Mouse (Mus musculus) E14TG2a.4 (cell line): ENCODE results near the gene Hfe2.
A peak's percentile ranks its signal among the peaks of the same experiment; 100 is the strongest.

Source experiments
- H3K27me3 ChIP-seq: 2 replicates; pipeline ENCODE4 v1.6.1; 2014; ENCODE audit warnings: low read length, control low read depth; ENCODE audit not compliant: insufficient read depth
- H3K36me3 ChIP-seq: 2 replicates; pipeline ENCODE4 v1.6.1; 2014; ENCODE audit warnings: low read length, control low read depth; ENCODE audit not compliant: insufficient read depth
- H3K4me1 ChIP-seq: replicated peaks from 2 replicates; pipeline ENCODE4 v1.6.1; 2014; ENCODE audit warnings: low read depth, low read length, control low read depth
- H3K4me3 ChIP-seq: replicated peaks from 2 replicates; pipeline ENCODE4 v1.5.1; 2014; ENCODE audit warnings: mild to moderate bottlenecking, low read length
- H3K9me3 ChIP-seq: 2 replicates; pipeline ENCODE4 v1.6.1; 2014; ENCODE audit warnings: low read length, control low read depth
- CTCF ChIP-seq: conservative IDR thresholded peaks from 2 replicates; pipeline ENCODE4 v1.5.1; 2014; ENCODE audit warnings: low read length
- NANOG ChIP-seq: IDR thresholded peaks from 2 replicates; pipeline ENCODE4 v1.6.1; 2014; ENCODE audit warnings: borderline replicate concordance, low read length, mixed read lengths
- POU5F1 ChIP-seq: IDR thresholded peaks from 2 replicates; pipeline ENCODE4 v1.6.1; 2014; ENCODE audit warnings: low read length, borderline replicate concordance

Gene Hfe2

GRCm38 (mm10) chr3:96557694-96558093 lies 32.7 kb downstream of the Hfe2 start, which contains the start of gene Txnip:
TSS of gene Txnip (plus strand) at chr3:96557957.
- Histone ChIP-seq H3K9me3 (no peaks in the 10 kb centered on the region), H3K4me3 (peak within 1 kb of the TSS; percentile 93), H3K27me3 (no peaks in the 10 kb centered on the region), H3K36me3 (peaks cover 35% of the 10 kb centered on the region), H3K4me1 (peaks cover 74% of the 10 kb centered on the region)
- no peak for TF ChIP-seq CTCF
- TF ChIP-seq NANOG, result no peak
- TF ChIP-seq POU5F1, result no peak

GRCm38 (mm10) chr3:96558159-96558558 lies 33.2 kb downstream of the Hfe2 start:
- Histone ChIP-seq H3K4me1 (peaks cover 75% of the 10 kb centered on the region), H3K4me3 (peak overlapping the region; percentile 93), H3K9me3 (no peaks in the 10 kb centered on the region), H3K27me3 (no peaks in the 10 kb centered on the region), H3K36me3 (peaks cover 35% of the 10 kb centered on the region)
- no peak for TF ChIP-seq NANOG
- no peak for TF ChIP-seq POU5F1
- no peak for TF ChIP-seq CTCF

- H3K4me3 ChIP-seq, result peak overlapping the region; percentile 93
- no peak for TF ChIP-seq CTCF
- no peak for TF ChIP-seq NANOG
- TF ChIP-seq POU5F1, result no peak
- H3K4me1 ChIP-seq, result peaks cover 75% of the 10 kb centered on the region
- no peaks in the 10 kb centered on the region for H3K27me3 ChIP-seq
- H3K36me3 ChIP-seq, result peaks cover 35% of the 10 kb centered on the region
- no peaks in the 10 kb centered on the region for H3K9me3 ChIP-seq
Observed at GRCm38 (mm10) chr3:96558668-96559196, 33.8 kb downstream of the Hfe2 start.

- Histone ChIP-seq H3K36me3 (peaks cover 35% of the 10 kb centered on the region), H3K4me3 (peak overlapping the region; percentile 93), H3K9me3 (no peaks in the 10 kb centered on the region), H3K4me1 (peaks cover 75% of the 10 kb centered on the region), H3K27me3 (no peaks in the 10 kb centered on the region)
- TF ChIP-seq POU5F1, result no peak
- TF ChIP-seq CTCF, result no peak
- TF ChIP-seq NANOG, result no peak
Observed at GRCm38 (mm10) chr3:96559398-96559910, 34.5 kb downstream of the Hfe2 start.

- H3K36me3 ChIP-seq, result peaks cover 35% of the 10 kb centered on the region
- no peaks in the 10 kb centered on the region for H3K27me3 ChIP-seq
- no peak for TF ChIP-seq POU5F1
- no peak for TF ChIP-seq CTCF
- TF ChIP-seq NANOG, result no peak
- H3K4me1 ChIP-seq, result peaks cover 75% of the 10 kb centered on the region
- H3K4me3 ChIP-seq, result peak overlapping the region; percentile 93
- no peaks in the 10 kb centered on the region for H3K9me3 ChIP-seq
Observed at GRCm38 (mm10) chr3:96559911-96560850, 35.2 kb downstream of the Hfe2 start.

- Histone ChIP-seq H3K9me3 (no peaks in the 10 kb centered on the region), H3K4me1 (peaks cover 75% of the 10 kb centered on the region), H3K27me3 (no peaks in the 10 kb centered on the region), H3K36me3 (peaks cover 35% of the 10 kb centered on the region), H3K4me3 (peak overlapping the region; percentile 93)
- TF ChIP-seq NANOG (no peak), CTCF (no peak), POU5F1 (no peak)
Observed at GRCm38 (mm10) chr3:96560881-96561668, 36.1 kb downstream of the Hfe2 start.

- Histone ChIP-seq H3K36me3 (peaks cover 35% of the 10 kb centered on the region), H3K4me1 (peaks cover 76% of the 10 kb centered on the region), H3K9me3 (no peaks in the 10 kb centered on the region), H3K4me3 (peak overlapping the region; percentile 93), H3K27me3 (no peaks in the 10 kb centered on the region)
- TF ChIP-seq POU5F1, result no peak
- TF ChIP-seq NANOG, result no peak
- TF ChIP-seq CTCF, result no peak
Observed at GRCm38 (mm10) chr3:96561946-96562681, 37.1 kb downstream of the Hfe2 start.

- no peaks in the 10 kb centered on the region for H3K9me3 ChIP-seq
- TF ChIP-seq NANOG (no peak), CTCF (no peak), POU5F1 (no peak)
- H3K36me3 ChIP-seq, result peaks cover 35% of the 10 kb centered on the region
- no peaks in the 10 kb centered on the region for H3K27me3 ChIP-seq
- H3K4me3 ChIP-seq, result 0 out of 2 replicates have a peak overlapping the region, but pooled peaks have one; percentile 32
- H3K4me1 ChIP-seq, result peaks cover 88% of the 10 kb centered on the region
Observed at GRCm38 (mm10) chr3:96563267-96563666, 38.3 kb downstream of the Hfe2 start.
